Mouse (Mus musculus) adrenal gland, adult 10 weeks (tissue): ENCODE results near the gene Plekha7. TPM values are rescaled to one million over a fixed set of nuclear protein-coding genes. Genes with fewer than 3 reads are reported as not detected.

Source experiments
- polyA plus RNA-seq: library from polyadenylated mRNA; stranded (reverse); fragments of 350-450 nt; fragmentation: Illumina TruSeq; extraction: RNeasy Lipid Tissue Mini Kit (QIAGEN cat#74804); gene quantifications from one replicate; pipeline ENCODE4 v1.2.3, GENCODE M21; 2014; ENCODE audit warnings: low read depth, low replicate concordance

Plekha7 gene
- polyA plus RNA-seq: 7.2 TPM

GRCm38 (mm10) chr7:116307871-116308631 is at the start of gene Plekha7:
Gene Plekha7 (minus strand): TSS chr7:116308376.

GRCm38 (mm10) chr7:116333713-116334668 is 25.8 kb upstream of the Plekha7 start, which contains the start of gene Rps13:
Gene Rps13 (minus strand): TSS chr7:116334195.

GRCm38 (mm10) chr7:116084366-116084765 is 223.8 kb downstream of the Plekha7 start, which contains the start of gene Gm4353:
Gene Gm4353 (minus strand): TSS chr7:116084635.

Other genes starting within 250 kb of the Plekha7 start
- 1.7 TPM for gene Gm4353, start 223.7 kb downstream of the Plekha7 start, polyA plus RNA-seq
- gene Rps13, start 25.8 kb upstream of the Plekha7 start, polyA plus RNA-seq: 498 TPM
- gene Pik3c2a, start 135.1 kb upstream of the Plekha7 start, polyA plus RNA-seq: 82.5 TPM
- gene Nucb2, start 196.0 kb upstream of the Plekha7 start, polyA plus RNA-seq: 83.6 TPM